Mouse (Mus musculus) bone marrow, adult 2 months (tissue): ENCODE measurements around the gene Cox8c.

Experiments used
- CTCF ChIP-seq: fragments of 200-500 bp; IDR thresholded peaks from 2 replicates; pipeline ENCODE4 v1.5.1; 2011; ENCODE audit warnings: low read length, control low read depth; ENCODE audit not compliant: control insufficient read depth, insufficient read depth
- POLR2A ChIP-seq: fragments of 200-500 bp; IDR thresholded peaks from 2 replicates; pipeline ENCODE4 v1.6.1; 2011; ENCODE audit warnings: low read depth, mild to moderate bottlenecking, control low read depth, low read length, borderline replicate concordance; ENCODE audit not compliant: control insufficient read depth

- TF ChIP-seq CTCF (no peak), POLR2A (no peak)
These were observed 30.6 kb downstream of the Cox8c start for GRCm38 (mm10) chr12:102929764-102930163.
